Mouse (Mus musculus) heart, adult 2 months (tissue): ENCODE results near the gene Sfxn3.

Source experiments
- EP300 ChIP-seq: fragments of 200-500 bp; IDR thresholded peaks from 2 replicates; pipeline ENCODE4 v1.6.1; 2011; ENCODE audit warnings: low read depth, low read length, control low read depth; ENCODE audit not compliant: insufficient read depth
- POLR2A ChIP-seq: fragments of 200-500 bp; IDR thresholded peaks from 2 replicates; pipeline ENCODE4 v1.6.1; 2011; ENCODE audit warnings: mild to moderate bottlenecking, low read depth, low read length, control low read depth; ENCODE audit not compliant: insufficient read depth

GRCm38 (mm10) chr19:45076036-45076575 lies 28.8 kb downstream of the Sfxn3 start:
- no peak for TF ChIP-seq EP300
- no peak for TF ChIP-seq POLR2A
